Mouse (Mus musculus): ENCODE data around the gene Gnptab.
"Not testable (repeated sequence)": the region's sequence is repeated elsewhere in the genome, so short reads cannot be mapped to it uniquely, and the experiment has no call there.

Gene Gnptab

DNA sequence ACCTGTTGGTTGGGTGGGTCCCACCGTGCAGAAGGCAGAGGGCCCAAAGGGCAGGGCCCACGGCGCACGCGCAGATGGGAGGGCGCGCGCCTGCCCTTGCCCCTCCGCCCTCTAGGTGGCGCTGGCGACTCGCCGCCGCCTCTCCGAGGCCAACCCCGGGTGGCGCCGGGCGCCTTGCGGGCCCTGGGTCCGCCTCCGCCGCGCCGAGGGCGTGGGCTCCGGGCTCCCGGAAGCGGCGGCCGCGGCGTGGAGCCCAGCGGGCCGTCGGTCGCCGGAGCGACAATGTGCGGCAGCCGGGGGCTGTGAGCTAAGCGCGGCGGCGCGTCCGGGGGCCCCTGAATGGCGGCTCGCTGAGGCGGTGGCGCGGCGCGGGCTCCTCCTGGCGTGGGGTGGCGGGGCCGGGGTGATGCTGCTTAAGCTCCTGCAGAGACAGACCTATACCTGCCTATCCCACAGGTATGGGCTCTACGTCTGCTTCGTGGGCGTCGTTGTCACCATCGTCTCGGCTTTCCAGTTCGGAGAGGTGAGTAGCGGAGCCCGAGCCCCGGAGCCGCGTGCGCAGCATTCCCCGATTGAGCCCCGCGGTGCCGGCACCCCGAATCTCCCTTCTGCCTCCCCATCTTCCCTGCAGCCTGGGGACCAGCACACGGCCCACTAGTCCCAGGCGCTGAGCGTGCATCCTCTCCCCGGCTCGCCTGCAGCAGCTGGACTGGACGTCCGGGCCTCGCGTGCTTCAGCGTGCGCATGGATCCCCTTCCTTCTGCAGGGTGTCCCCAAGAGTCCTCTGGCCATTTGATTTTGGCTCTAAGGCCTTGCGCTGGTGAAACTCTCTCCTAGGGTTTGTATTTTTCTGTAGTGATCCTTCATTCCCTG lies at the start of gene Gnptab, which contains the start of gene Dram1:
TSS of gene Gnptab (plus strand) at position 120 of the 873 bp plus-strand sequence.
TSS of gene Dram1 (minus strand) at position 68 of the 873 bp plus-strand sequence.
- DNase-seq (ENCODE audit: low spot score in 2 of 2) = peak; percentile 86 to 96

DNA sequence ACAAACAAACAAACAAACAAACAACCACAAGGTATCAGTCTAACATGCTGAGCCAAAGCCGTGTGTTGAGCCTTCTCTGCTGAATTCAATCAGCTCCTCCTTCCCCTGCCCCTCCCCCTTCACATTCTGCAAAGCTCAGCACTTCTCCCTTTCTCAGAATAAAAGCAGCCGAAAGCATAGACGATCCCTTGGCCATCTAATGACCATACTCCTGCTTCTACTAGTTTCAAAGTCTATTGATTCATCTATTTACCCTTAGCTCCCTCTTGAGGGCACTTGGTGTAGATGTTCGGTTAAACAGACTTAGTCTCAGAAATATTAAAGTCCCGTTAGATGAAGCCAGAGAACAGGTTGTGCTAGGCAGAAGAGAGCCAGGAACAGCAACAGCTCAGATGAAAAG lies 48.2 kb upstream of the Gnptab start:
- no peak for DNase-seq (ENCODE audit: low spot score in 2 of 2)

DNA sequence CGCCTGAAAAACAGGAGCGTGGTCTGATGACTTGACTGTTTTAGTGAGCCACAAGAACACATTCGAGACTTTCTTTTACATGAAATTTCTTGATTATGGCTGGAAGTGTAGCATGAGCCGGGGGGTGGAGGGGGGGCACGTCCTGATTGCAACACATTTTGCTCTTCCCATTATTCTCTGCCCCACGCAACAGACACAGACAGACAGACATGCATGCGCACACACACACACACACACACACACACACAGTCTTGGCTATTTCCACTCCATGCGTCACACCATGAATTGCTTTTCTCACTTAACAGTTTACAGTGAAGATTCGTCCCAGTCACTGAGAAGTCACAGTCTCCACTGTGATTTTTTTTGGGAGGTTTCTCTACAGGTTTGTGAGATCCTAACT lies 38.3 kb upstream of the Gnptab start:
- DNase-seq (ENCODE audit: low spot score in 2 of 2) = no peak

DNA sequence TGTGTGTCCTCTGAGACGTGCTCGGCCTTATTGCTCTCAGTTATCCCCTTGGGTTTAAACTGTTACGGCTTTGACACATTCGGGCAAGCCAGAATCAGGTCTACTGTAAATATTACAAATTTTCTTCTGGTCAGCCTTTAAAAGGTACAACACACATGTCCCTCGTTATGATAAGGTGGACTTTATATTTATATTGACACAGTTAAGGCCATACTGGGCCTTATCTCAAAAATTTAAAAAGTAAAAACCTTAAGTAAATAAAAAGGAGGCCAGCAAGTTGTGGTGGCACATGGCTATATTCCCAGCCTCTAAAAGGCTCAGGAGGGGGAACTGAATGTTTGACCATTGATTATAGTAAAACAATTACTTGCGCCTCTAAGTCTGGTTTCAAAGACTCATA lies 37.6 kb upstream of the Gnptab start:
- no peak for DNase-seq (ENCODE audit: low spot score in 2 of 2)

DNA sequence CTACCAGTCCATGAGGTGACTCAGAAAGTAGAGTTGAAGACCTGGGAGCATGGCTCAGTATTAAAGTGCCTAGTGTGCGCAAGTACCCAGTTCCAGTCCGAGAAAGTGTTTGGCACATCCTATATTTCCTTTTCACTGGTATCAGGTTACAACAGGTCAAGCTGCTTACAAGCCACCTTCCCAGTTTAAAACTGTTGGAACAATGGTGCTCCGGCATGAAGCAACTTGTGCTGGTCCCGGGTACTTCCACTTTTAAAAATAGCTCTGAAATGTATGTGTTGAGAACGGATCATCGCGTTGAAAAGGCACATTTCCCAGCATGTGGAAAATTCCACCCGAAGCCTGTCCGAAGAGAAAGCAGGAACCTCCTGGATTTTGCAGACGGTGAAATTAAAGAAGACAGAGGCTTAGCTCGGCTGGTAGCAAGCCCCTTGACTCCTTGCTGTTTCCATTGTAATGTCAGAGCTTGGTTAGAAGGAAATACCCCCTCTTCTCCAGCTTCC lies 33.0 kb upstream of the Gnptab start:
- DNase-seq (ENCODE audit: low spot score in 2 of 2) = no peak

DNA sequence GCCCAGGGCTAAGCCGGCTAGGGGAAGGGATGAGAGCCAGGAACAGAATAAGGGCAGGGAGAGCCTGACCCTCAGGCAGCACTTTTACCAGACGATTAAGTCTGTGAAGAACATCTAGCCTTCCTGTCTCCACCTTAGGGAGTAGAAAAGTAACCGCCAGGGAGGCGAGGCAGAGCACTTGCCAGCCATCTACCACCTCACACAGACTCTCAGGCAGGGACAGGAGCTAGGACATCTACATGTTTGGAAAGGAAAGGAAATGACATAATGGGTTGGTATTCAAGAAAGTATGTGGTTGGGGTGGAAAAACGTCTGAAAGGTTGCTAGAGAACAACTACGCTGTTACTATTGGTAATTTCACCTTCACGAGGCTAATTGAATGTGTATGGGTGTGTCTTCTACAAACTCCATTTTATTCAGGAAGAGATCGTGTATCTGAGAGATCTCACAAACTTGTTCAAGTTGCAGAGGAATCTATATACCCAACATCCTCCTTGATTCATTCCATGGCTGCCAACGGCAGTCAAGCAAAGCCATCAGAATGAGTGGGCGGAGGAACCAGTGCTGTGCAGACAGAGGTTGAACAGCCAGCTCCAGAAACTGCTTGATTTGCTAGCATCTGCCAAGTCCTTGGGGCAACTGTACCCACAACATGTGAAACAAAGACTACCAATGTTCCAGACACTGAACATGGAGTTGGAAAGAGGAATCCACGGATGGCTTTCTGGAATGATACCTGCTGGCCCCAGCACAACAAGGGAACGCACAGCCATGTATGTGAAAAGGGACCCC lies 32.3 kb upstream of the Gnptab start:
- DNase-seq (ENCODE audit: low spot score in 2 of 2) = no peak

DNA sequence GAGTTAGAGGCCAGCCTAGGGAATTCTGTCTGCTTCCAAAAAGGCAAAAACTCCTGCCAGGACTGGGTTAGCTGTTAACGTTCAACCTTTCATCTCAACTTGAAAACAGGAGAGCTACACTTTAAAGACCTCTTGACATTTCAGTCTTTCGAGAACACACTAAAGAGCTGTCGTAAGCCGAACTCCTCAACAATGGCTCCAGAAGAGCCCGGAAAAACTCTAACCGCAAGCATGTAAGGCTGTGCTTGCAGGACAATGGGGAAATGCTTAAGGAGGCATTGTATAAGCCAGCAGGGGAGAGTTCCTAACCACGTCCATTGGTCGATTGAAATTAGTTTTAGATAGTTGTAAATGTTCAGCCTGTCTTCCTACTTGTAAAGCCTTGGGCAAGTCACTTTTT lies 29.1 kb upstream of the Gnptab start:
- no peak for DNase-seq (ENCODE audit: low spot score in 2 of 2)

DNA sequence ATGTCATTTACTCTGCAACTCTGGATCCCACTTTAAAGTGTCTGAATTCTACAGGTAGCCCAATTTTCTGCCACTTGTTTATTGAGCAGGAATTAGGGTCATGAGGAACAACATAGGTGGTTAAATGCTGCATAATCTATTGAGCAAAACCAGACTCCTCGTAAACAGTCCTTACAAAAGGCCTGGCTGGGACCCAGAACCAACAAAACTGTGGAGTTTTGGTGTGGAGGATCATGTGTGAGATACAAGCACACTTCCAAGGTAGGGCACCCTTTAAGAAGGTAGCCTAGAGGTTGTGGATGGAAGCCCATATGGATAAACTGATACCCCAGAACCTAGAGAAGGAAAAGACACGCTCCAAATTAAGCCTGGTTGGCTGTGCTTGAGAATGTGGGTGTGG lies 28.2 kb upstream of the Gnptab start:
- DNase-seq (ENCODE audit: low spot score in 2 of 2) = no peak

DNA sequence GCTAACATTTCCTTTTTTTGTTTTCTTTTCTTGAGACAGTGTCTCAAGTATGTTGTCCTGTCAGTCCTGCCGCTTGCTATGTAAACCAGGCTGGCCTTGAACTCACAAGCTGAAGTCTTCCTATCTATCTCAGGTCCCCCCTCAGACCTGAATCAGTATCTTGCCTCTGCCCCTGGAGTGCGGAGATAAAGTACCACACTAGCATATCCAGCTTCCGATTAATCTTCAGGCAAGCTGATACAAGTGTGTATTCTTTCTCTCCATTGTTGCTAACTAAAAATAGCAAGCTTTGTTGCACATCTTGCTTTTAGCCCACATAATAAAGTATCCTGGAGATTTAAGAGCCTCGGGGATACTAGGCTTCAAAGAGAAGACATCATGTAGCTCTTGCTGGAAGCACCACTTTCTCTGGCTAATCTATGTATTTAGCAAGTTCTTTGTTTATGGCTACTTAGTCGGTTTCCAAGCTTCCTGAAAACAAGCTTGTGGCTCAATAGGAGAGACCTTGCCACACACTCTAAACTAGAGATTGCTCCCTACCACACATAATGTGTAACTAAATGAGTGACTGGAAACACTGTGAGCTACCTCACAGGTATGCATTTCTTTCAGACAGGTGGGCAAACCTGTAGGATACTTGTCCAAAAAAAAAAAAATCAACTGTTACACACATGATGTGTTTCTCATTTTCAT lies 27.4 kb upstream of the Gnptab start:
- no peak for DNase-seq (ENCODE audit: low spot score in 2 of 2)

DNA sequence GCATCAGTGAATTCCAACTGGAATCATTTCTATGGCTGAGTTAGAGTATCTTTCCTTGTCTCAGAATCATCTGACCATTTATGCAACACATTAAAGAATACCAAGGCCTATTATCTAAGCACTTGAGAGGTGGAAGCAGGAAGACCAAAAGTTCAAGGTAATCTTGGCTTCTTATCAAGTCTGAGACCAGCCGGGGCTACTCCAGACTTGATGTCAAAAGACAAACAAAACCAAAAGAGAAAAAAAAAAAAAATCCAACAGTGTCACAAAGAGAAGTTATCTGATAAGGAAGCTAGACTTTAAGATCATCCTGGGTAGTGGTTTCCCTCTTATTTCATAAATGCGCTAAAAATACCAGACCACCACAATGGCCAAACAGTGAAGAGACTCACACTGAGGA lies 26.4 kb upstream of the Gnptab start:
- DNase-seq (ENCODE audit: low spot score in 2 of 2) = no peak

DNA sequence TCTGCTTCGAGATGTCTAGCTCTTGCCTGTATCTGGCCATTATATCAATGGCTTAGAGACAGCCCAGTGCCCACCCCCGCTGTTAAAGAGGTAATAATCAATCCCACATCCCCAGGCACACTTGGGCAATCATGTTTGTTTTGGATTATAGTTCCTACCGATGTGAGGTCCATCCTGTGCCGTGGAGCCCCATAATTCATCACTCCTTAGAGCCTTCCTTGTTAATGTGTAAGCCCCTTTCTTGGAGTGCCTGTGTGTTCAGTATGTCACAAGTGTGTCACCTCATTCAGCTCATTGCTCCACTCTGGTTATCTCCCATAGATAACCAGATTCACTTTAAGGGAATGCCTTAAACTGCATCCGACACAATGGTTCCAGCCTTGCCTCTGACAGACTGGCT lies 24.3 kb upstream of the Gnptab start:
- no peak for DNase-seq (ENCODE audit: low spot score in 2 of 2)

DNA sequence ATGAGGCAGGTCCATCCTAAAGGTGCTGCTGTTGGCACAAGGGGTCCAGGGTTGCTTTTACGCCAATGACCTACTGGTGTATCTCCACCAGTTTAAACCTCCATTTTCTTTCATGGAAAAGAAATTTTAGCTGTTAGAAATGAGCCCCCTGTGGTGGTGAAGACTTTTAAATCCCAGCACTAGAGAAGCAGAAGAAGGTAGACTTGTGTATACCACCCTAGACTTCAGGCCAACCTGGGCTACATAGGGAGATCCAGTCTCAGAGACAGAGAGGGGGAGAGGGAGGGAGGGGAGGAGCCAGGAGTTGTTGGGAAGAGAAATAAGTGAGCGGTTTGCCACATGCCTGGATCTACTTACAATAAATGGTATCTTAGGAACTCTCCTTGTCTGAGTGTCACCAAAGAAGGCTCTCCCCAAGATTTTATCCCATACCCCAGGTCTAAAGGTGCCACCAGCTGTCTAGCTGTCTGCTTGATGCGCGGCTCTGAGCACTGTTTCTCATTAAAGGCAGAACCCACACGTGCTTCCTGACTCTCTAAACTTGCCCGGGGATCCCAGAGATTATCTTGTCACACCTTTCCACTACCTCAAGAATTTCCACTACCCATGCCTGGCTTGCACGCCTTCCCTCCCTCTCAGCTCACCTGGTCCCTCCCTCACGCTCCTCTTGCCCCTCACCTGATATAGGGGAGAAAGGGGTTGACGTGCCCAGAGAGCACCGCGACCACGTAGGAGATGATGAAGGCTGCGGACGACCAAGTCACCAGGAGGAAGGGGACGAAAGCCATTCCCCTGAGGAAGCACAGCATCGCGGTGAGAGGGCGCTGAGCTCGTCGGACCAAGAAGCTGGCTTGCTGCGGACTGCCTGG lies 22.6 kb upstream of the Gnptab start:
- no peak for DNase-seq (ENCODE audit: low spot score in 2 of 2)

DNA sequence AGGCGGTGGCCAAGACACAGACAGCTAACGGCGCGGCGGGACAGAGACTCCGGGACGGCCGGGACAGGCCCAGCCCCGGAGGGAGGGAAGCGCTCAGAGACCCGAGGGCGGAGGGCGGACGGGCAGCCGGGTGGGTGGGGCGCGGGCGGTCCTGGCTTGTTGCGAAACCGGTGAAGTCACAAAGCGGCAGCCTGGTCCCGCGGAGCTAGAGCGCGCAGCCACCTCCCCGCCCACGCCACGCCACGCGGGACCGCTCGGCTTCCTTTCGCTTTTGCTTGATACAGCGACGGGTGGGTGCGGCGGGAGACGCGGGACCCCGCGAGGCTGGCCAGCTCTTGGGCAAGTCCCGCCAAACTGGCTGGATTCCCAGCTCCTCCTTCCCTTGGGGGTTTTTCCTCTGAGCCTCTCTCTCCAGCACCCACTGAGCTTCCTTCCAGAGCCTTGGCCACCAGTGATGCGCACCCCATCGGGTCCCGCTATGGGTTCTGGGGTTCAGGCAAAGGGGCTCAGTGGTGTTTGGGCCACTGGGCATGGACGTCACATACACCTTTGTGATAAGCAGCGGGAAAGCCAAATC lies 21.9 kb upstream of the Gnptab start:
- DNase-seq (ENCODE audit: low spot score in 2 of 2) = peak; percentile 48 to 81

DNA sequence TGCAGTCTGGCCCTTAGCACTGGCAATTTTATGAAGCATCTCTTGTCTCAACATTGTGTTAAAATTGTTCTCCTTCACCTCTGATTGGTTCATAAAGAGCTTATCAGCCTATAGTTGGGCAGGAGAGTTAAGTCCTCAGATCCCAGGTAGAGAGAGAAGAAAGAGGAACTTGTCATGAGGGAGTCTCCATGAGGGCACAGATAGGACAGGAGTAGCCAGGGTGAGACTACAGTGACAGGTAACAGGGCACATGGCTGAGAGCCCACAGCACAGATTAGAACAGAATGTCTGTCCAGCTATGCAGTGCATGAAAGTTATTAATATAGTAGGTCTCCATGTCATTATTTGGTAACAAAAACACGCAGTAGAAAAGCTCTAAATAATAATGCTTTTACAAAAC lies 16.7 kb upstream of the Gnptab start:
- no peak for DNase-seq (ENCODE audit: low spot score in 2 of 2)

DNA sequence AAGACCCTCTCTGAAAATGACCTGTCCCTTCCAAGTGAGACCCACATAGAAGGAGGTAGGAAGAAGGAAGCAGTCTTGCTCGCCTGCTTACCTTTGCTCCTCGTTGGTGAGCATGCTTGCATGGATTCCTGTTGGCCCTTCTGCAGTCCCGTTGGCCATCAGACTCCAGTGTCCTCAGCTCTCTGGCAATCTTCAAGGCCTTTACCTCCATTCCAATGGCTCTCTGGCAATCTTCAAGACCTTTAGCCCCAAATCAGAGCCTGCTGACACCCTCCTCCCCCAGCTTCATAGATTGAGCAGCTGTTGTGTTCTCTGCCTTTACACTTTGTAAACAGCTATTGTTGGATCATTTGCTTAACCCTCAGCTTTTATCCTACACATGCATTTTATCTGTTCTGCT lies 14.7 kb upstream of the Gnptab start:
- no peak for DNase-seq (ENCODE audit: low spot score in 2 of 2)

DNA sequence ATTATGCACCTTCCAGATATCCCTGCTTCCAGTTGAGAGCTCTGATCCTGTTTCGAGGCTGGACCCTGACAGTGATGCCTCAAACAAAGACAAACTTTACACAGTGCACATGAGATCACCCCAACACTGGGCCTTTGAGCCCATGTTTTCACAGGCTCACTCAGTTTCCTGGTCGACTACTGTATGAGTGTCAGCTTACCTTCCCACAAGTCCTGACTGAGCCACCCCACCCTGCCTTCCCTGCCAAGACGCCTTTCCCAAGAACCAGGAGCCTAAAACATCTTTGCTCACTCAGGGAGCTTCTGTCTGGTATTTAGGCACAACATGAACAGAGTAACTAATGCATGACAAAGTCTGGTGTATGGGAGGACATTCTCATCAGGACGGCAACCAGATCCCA lies 9.7 kb upstream of the Gnptab start:
- no peak for DNase-seq (ENCODE audit: low spot score in 2 of 2)

DNA sequence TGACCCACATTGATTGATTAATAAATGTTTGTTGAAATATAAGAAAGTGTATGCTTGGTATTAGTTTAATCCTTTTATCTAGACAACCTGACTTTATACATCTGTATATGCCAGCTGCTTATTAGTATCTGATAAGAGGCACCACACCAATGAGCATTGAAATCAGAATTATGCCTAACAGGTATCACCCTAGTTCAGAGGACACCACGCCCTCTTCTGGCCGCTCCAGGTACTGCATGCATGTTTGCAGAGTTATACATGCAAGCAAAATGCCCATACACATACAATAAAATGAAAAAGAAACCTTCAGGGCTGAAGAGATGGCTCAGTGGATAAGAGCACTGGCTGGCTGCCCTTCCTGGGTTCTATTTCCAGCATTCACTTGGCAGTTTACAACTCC lies 7.1 kb upstream of the Gnptab start:
- DNase-seq (ENCODE audit: low spot score in 2 of 2) = peak; percentile 35 to 74

DNA sequence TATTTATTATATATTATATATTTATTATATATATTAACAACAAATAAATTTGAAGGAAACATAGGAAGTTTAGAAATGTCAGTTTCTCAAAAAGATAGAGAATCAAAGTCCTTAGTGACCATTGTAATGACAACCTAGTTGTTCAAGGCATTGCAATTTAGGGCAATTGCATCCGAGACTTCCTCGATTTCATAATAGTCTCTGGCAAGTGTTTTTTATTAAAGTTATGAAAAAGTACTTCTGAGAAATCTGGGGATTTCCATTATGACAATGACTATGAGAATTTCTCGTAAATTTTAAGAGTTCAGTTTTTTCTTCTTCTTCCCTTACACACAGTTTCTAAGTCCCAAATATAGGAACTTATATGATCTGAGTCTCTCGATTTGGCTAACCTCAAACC lies 6.5 kb upstream of the Gnptab start:
- no peak for DNase-seq (ENCODE audit: low spot score in 2 of 2)

DNA sequence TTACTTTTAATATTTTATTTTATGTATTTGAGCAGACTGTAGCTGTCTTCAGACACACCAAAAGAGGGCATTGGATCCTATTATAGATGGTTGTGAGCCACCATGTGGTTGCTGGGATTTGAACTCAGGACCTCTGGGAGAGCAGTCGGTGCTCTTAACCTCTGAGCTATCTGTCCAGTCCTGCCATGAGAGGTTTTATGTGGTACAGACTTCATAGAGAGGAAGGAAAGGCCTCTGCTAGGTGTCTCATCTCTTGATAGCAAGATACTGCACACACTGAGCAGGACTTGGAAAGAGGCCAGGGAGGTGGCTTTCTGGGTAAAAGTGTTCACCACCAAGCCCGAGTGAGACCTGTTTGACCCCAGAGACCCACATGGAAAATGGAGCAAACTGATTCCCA lies 6.0 kb upstream of the Gnptab start:
- not testable (repeated sequence) for DNase-seq (ENCODE audit: low spot score in 2 of 2)

DNA sequence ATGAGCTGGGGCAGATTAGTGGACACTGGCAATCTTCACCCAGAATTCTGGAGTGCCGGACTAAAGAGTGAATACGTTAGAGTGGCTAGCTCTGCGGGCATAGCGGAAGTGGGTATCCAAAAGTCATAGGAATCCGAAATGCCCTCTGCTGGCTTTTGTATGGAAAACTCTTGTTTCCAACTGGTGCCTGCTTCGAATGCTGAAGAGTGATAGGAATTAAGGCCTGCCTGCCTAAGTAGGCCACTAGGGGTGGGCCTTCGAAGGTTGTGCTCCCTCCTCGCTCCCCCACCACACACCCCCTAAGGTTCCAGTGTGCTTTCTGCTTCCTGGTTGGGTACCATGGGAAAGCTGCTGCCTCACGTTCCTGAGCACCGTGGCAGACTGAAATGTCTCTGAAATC lies 3.9 kb upstream of the Gnptab start:
- no peak for DNase-seq (ENCODE audit: low spot score in 2 of 2)

DNA sequence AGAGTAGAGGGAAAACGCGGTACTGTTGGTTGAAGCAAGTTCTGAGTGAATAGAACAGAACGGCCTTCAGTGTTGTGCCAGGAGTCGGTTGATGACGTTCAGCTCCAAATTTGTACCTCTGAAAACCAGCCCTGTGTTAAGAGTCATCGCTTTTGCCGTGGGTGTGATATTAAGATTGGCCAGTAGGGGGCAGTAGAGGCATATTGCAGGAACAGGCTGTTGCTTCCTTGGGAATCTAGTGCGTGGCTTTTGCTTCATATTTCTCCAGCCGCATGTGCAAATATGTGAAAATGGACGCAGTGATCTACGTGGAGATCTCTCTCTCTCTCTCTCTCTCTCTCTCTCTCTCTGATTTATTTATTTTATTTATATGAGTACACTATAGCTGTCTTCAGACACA lies 2.2 kb upstream of the Gnptab start:
- peak; percentile 82 to 94 for DNase-seq (ENCODE audit: low spot score in 2 of 2)
